Mouse (Mus musculus): ENCODE measurements around the gene Myh4.

DNA sequence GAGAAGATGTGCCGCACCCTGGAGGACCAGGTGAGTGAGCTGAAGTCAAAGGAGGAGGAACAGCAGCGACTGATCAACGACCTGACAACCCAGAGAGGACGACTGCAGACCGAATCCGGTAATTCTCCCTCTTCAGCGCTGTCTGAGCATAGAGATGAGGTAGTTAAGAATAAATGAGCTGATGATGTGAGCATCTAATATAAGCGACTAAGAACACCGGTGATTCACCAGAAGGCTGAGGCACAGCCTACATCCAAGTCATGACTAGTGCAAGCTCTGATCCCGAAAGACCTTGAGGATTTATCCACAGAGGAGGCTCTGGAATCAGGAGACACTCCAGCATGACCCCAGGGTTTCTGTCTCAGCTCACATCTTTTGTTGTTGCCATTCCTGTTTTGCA, 47.5 kb upstream of the Myh4 start:
- TF ChIP-seq CTCF (conservative IDR thresholded peaks at IDR 0.05; ENCODE audit: low read length), result no peak
- TF ChIP-seq POU5F1 (IDR thresholded peaks at IDR 0.05; ENCODE audit: borderline replicate concordance, low read length), result no peak

Data from E14TG2a.4 (cell line).